Mouse (Mus musculus): ENCODE results near the gene Ppp2r3a.

DNA sequence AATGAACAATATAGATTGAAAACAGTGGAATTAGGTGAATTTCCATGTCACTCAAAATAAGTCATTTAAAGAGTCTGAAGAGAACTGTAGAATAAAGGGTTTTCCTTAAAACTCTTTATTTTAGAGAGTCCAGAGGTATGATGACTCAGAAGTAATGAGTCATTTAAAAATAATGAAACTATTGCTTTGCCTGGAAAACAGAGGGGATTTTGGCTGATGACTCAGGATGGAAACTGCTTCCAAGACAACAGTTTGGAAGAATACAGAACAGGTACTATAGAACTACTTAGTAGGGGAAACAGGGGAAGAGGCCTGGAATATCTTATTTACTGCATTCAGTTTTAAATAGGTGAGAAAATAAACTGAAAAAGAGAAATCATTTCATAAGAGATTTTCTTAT lies 22.7 kb downstream of the Ppp2r3a start:
- TF ChIP-seq POLR2A (IDR thresholded peaks at IDR 0.05; ENCODE audit: low read depth, low read length) (no peak), CTCF (IDR thresholded peaks at IDR 0.05; ENCODE audit: borderline replicate concordance, insufficient read depth, low read length) (no peak)

Measured in embryonic fibroblast, embryonic 13.5 days (primary cell).